Mouse (Mus musculus) olfactory bulb, adult 2 months (tissue): ENCODE measurements at regions not wholly inside any gene's neighbourhood (a gene's known extent, or its start where the extent isn't known, plus 50 kb on each side); places are given as distances from the start of the nearest gene placed in this dataset.

ENCODE experiments used
- CTCF ChIP-seq: fragments of 200-500 bp; IDR thresholded peaks from 2 replicates; pipeline ENCODE4 v1.5.1; 2012; ENCODE audit warnings: low read depth, mild to moderate bottlenecking, low read length, moderate library complexity; ENCODE audit not compliant: insufficient read depth
- POLR2A ChIP-seq: fragments of 200-500 bp; IDR thresholded peaks from 2 replicates; pipeline ENCODE4 v1.6.1; 2012; ENCODE audit warnings: mild to moderate bottlenecking, low read depth, low read length, moderate library complexity; ENCODE audit not compliant: insufficient read depth

GRCm38 (mm10) chr3:149313217-149313616 is 322.9 kb upstream of the Adgrl2 start:
- TF ChIP-seq CTCF (no peak), POLR2A (no peak)
